Mouse (Mus musculus): ENCODE measurements around the gene Sorcs1.

- TF ChIP-seq CTCF (IDR thresholded peaks at IDR 0.05; ENCODE audit: borderline replicate concordance, insufficient read depth, low read length) (no peak), POLR2A (IDR thresholded peaks at IDR 0.05; ENCODE audit: low read depth, low read length) (no peak)
Observed at GRCm38 (mm10) chr19:50664311-50664710, 14.1 kb downstream of the Sorcs1 start.
